Mouse (Mus musculus) left cerebral cortex, adult 11 months (tissue): ENCODE data around the gene Gm17720.
"Not testable (repeated sequence)": the region's sequence is repeated elsewhere in the genome, so short reads cannot be mapped to it uniquely, and the experiment has no call there.

Source experiments
- DNase-seq: peaks from one replicate; pipeline ENCODE4 v3.0.0; 2022; ENCODE audit warnings: low spot score

The Gm17720 gene

GRCm38 (mm10) chr8:110039216-110039615, 63.3 kb downstream of the Gm17720 start:
- DNase-seq, result no peak

- DNase-seq, result no peak
Observed at GRCm38 (mm10) chr8:110036156-110036555, 66.4 kb downstream of the Gm17720 start.

- peak; percentile 32 for DNase-seq
Observed at GRCm38 (mm10) chr8:110034331-110034730, 68.2 kb downstream of the Gm17720 start.

- not testable (repeated sequence) for DNase-seq
Observed at GRCm38 (mm10) chr8:110033771-110034170, 68.8 kb downstream of the Gm17720 start.
